Mouse (Mus musculus) stomach, embryonic 16.5 days (tissue): ENCODE results near the gene Upf2. TPM values are rescaled to one million over a fixed set of nuclear protein-coding genes. Genes with fewer than 3 reads are reported as not detected.
"Not testable (repeated sequence)": the region's sequence is repeated elsewhere in the genome, so short reads cannot be mapped to it uniquely, and the experiment has no call there.

Experiments
- ATAC-seq: fragments of 200-750 bp; cut with Nextera tagmentation; 2 replicates; pipeline ENCODE4 v1.8.0; 2017; ENCODE audit warnings: moderate number of reproducible peaks, moderate TSS enrichment; ENCODE audit not compliant: insufficient read depth, low FRiP score
- H3K27ac ChIP-seq: fragments of 300-500 bp; sonication (generic); 2 replicates; pipeline ENCODE4 v1.5.1; 2014; ENCODE audit warnings: low read length
- H3K27me3 ChIP-seq: fragments of 300-500 bp; sonication (generic); 2 replicates; pipeline ENCODE4 v1.6.1; 2014; ENCODE audit warnings: low read length, control low read depth, mixed read lengths; ENCODE audit not compliant: control insufficient read depth, insufficient read depth
- H3K36me3 ChIP-seq: fragments of 300-500 bp; sonication (generic); 2 replicates; pipeline ENCODE4 v1.6.1; 2014; ENCODE audit warnings: low read length; ENCODE audit not compliant: control insufficient read depth, insufficient read depth
- H3K4me1 ChIP-seq: fragments of 300-500 bp; sonication (generic); 2 replicates; pipeline ENCODE4 v1.6.1; 2014; ENCODE audit warnings: low read length, control low read depth, mixed read lengths; ENCODE audit not compliant: control insufficient read depth, insufficient read depth
- H3K4me2 ChIP-seq: fragments of 300-500 bp; sonication (generic); 2 replicates; pipeline ENCODE4 v1.6.1; 2014; ENCODE audit warnings: low read depth, low read length, mixed read lengths
- H3K4me3 ChIP-seq: fragments of 300-500 bp; sonication (generic); replicated peaks from 2 replicates; pipeline ENCODE4 v1.5.1; 2014; ENCODE audit warnings: mild to moderate bottlenecking, low read length
- H3K9ac ChIP-seq: fragments of 300-500 bp; sonication (generic); 2 replicates; pipeline ENCODE4 v1.6.1; 2014; ENCODE audit warnings: low read length
- H3K9me3 ChIP-seq: fragments of 300-500 bp; sonication (generic); replicated peaks from 2 replicates; pipeline ENCODE4 v1.6.1; 2016; ENCODE audit warnings: low read length, control low read depth; ENCODE audit not compliant: control insufficient read depth
- WGBS: fragments of 180-500 bp; shearing (Covaris S2); extraction: QIAGEN DNeasy Blood & Tissue Kit; methylation state at CpG from one replicate; pipeline ENCODE4 v1.1.7; 2014; 5-methylcytosine and 5-hydroxymethylcytosine counted together
- polyA plus RNA-seq: library from polyadenylated mRNA; unstranded; fragments of >200 nt; fragmentation: Nextera tagmentation; extraction: Ambion mirVana; gene quantifications from 2 replicates; pipeline ENCODE4 v1.2.1, GENCODE M21; 2015

Upf2 gene
- polyA plus RNA-seq, 1 experiment from 2014 or later = 11.3 TPM

DNA sequence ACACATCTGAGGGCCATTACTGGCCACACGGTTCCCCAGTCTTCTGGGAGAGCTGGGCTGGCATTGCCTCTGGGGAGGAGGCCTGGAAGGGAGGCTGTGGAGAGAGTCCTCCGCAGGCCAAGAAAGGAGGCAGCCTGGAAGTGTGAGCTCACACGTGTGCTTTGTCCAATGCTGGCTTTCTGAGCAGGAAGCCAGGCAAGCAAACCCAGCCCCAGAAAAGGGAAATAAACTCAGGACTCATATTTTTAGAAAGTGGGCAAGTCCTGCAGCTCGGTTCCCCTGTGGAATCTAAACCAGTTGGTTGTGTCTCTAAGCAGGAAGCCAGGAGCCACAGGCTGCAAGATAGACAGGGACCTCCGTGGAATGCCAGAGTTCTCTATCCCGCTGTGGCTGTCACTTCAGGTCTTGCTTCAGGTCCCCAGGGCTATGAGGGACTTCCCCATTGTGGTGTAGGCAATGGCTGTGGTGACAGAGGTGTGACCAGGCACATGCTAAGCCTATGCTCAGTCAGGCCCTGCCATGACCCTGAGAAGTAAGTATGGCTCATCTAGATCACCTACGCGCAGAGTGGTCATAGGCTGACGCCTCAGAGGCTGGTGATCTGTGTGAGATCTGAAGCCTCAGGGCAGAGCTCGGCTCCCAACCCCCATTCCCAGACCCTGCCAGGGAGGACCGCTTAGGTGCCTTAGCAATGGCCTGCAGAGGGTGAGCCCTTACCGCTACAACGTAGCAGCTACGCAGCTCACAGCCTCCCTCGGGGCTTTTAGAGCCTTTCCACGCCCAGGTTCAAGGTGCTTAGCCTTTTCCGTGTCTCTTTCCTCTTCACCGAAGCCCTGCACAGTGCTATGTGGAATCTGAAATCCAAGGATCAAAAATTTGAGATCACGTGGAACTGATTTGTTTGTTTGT lies 134.6 kb downstream of the Upf2 start:
- H3K9ac ChIP-seq = no peak overlapping the region
- WGBS = 73% methylated on average over 19 of the region's 19 CpGs
- H3K4me3 ChIP-seq = no peak overlapping the region
- H3K27ac ChIP-seq = no peak overlapping the region
- no peaks in the 10 kb centered on the region for H3K9me3 ChIP-seq
- H3K4me1 ChIP-seq = peaks cover 18% of the 10 kb centered on the region
- no peaks in the 10 kb centered on the region for H3K36me3 ChIP-seq
- no peak for ATAC-seq
- H3K27me3 ChIP-seq = no peaks in the 10 kb centered on the region
- H3K4me2 ChIP-seq = no peak overlapping the region

DNA sequence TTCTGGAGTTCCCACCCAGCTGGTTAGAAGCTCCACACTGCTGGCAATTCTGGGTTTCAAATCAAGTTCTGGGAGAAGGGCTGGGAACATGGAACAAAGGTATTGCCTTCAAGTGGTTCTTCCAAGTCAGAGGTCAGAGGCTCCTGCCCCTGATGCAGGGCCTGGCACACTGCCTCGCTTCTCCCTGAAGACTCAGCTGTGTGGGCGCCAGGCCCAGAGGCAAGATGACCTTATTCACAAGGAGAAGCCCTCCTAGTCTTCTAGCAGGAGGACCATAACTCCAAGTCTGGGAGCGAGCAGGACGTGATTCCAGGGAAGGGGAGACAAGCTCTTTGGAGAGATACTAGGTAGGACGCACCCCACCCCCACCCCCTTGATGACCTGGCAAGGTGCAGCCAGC lies 135.9 kb downstream of the Upf2 start:
- H3K4me2 ChIP-seq = no peak overlapping the region
- H3K27ac ChIP-seq = no peak overlapping the region
- 0 out of 2 replicates have a peak, but pooled peaks have one; percentile 5 for ATAC-seq
- H3K9ac ChIP-seq = no peak overlapping the region
- no peaks in the 10 kb centered on the region for H3K27me3 ChIP-seq
- H3K9me3 ChIP-seq = no peaks in the 10 kb centered on the region
- H3K36me3 ChIP-seq = no peaks in the 10 kb centered on the region
- no peak overlapping the region for H3K4me3 ChIP-seq
- 95% methylated on average over 5 of the region's 5 CpGs for WGBS
- H3K4me1 ChIP-seq = peaks cover 8% of the 10 kb centered on the region; the same call in 1 of the 2 replicates

DNA sequence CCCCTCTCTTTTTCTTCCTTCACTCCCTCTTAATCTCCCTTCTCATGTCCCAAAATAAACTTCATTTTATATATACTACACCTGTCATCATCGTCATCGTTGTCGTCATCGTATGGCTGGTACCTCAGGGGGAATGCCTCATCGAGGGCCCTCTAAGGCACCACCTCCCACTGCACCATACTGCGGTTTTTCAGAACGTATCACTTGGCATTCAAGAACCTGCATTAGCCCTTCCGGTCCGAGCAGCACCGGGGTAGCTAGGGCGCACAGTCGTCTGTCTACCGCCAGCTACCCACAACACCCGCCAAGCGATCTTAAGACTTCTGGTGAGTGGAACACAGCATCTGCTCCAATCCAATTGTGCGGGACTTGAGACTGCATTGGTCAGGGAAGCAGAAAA lies 138.7 kb downstream of the Upf2 start:
- H3K4me1 ChIP-seq, H3K9ac ChIP-seq, H3K36me3 ChIP-seq, H3K9me3 ChIP-seq, ATAC-seq, H3K27me3 ChIP-seq, H3K27ac ChIP-seq, H3K4me2 ChIP-seq, H3K4me3 ChIP-seq: not testable (repeated sequence)
- WGBS = 78% methylated on average over 16 of the region's 16 CpGs

DNA sequence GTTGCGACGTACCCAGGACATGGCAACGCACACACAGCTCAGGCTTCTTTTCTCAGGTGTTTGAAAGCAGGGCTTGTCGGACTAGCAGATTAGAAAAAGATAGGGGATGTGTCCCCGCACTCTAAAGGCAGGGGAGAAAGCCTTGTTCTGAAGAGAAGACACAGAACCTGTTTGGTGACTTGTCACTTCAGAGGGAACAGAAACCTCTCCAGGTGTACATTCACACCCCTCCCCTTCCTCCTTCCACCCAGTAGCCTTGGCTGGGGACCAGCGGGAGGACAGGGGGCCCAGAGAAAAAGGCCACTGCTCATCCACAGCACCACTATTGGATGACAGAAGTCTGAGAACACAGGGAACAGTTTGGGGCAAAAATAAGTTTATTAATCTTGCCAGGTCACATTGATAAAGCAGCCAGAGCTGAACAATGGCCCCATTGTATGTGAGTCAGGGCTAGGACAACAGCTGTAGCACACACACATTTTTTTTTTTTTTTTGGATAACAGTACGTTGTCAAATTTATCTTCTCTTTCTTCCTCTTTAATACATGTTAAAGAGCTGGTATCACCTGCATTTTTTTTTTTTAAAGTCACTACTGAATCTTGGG lies 145.9 kb downstream of the Upf2 start:
- peak; percentile 63 for ATAC-seq
- Histone ChIP-seq H3K27me3 (no peaks in the 10 kb centered on the region), H3K27ac (peak overlapping the region; percentile 85)

DNA sequence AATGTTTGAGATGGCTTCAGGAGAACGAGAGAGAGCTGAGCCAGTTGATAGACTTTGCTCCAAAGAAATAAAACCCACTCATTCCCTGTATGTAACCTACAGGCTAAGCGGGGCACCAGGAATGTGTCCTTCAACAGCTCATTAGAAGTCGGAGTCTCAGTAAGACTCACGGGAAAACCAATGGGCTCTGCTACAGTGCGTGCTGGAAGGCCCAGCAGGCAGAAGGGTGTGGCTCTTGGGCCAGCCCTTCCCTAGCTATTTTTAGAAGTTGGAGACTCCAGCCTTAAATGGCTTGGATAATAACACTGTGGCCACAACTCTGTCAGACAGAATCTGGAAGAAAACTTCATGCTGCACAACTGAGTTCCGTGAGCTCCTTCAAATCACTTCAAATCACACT lies 147.7 kb downstream of the Upf2 start:
- Histone ChIP-seq H3K4me3 (no peak overlapping the region), H3K27me3 (no peaks in the 10 kb centered on the region), H3K9me3 (no peaks in the 10 kb centered on the region), H3K9ac (no peak overlapping the region), H3K4me1 (peaks cover 15% of the 10 kb centered on the region), H3K27ac (peak overlapping the region; percentile 58), H3K4me2 (no peak overlapping the region), H3K36me3 (no peaks in the 10 kb centered on the region)
- WGBS = 20% methylated on average over 6 of the region's 6 CpGs
- ATAC-seq = peak; percentile 86

More for the DNA sequence above, 145.9 kb downstream of the Upf2 start:
- Histone ChIP-seq H3K9me3 (no peaks in the 10 kb centered on the region), H3K9ac (no peak overlapping the region), H3K4me1 (peaks cover 15% of the 10 kb centered on the region), H3K36me3 (no peaks in the 10 kb centered on the region), H3K4me3 (no peak overlapping the region), H3K4me2 (0 out of 2 replicates have a peak overlapping the region, but pooled peaks have one; percentile 19)
- WGBS = 54% methylated on average over 7 of the region's 7 CpGs

DNA sequence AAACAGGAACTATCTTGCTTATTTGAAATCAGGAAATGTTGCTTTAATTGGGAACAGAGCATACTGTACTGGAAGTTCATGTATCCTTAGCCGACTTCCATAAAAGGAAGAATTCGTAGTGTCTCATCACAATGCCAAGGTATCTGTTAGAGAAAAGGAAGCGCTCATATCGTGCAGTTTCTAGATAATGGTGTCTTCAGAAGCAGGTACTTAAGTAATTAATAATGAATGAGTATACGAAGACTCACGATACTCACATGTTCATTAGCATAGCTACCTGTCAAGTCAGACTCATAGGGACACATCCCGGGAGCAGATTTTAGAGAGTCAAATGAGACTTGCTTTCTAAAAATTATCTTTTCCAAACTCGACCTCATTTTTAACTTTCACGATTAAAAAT lies 148.2 kb downstream of the Upf2 start:
- Histone ChIP-seq H3K27me3 (no peaks in the 10 kb centered on the region), H3K9me3 (no peaks in the 10 kb centered on the region), H3K36me3 (no peaks in the 10 kb centered on the region), H3K4me3 (no peak overlapping the region), H3K4me2 (no peak overlapping the region), H3K9ac (no peak overlapping the region), H3K27ac (peak overlapping the region; percentile 58), H3K4me1 (peaks cover 15% of the 10 kb centered on the region)
- ATAC-seq = no peak
- 71% methylated on average over 9 of the region's 9 CpGs for WGBS

DNA sequence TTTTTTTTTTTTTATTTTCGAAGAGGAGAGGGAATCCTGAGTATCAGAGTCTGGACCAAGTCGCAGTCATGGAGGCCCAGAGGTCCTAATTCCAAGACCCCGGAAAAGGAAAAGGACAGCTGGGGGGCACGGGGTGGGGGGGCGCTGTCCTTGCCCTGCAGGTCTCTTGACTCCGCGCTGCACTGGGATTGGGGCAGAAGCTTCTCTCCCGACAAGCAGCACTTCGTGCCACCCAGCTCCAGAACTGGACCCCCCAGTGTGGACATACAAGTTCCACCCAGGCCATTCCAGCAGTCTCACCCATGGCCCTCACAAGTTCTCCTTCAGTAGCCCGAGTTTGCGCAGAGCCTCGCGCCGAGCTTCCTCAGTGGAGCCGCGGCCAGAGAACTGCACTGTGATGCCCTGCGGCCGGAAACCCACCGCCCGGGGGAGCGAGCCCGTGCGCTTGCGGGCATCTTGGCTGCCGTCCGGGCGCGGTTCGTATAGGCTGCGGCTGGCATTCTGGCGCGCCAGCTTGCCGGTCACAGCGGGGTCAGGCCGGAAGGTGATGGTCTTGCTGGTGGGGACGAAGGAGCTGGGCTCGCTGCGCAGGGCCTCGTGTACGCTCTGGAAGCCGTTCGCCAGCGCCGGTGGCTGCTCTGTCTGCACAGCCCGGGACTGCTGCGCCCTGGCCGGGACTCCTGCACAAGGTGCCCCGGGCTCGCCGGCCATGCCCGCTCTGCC lies 148.9 kb downstream of the Upf2 start:
- Histone ChIP-seq H3K27me3 (no peaks in the 10 kb centered on the region), H3K4me3 (peak overlapping the region; percentile 49), H3K27ac (peak overlapping the region; percentile 33; the same call in 1 of the 2 replicates), H3K9ac (peak overlapping the region; percentile 69), H3K4me2 (peak overlapping the region; percentile 80), H3K9me3 (no peaks in the 10 kb centered on the region), H3K36me3 (no peaks in the 10 kb centered on the region), H3K4me1 (peaks cover 15% of the 10 kb centered on the region)
- ATAC-seq = peak; percentile 35; the same call in 1 of the 2 replicates
- 15% methylated on average over 51 of the region's 51 CpGs for WGBS

DNA sequence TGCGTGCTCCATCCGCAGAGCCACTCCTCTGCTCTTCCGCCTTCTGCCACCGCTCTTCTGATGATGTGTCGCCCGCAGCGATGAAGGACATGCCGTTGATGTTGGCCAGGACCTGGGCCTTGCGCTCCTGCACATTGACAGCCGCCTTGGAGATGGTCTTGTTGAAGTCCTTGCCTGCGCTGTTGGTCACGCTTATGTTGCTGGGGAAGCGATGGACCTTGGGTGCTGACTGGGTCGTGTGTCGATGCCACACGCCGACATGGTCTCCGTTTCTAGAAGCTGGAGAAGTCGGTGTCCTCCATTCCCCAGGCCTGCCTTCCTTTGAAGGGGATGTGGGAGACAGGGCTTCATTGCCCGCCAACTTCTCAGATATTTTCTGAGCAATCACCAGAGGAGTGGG lies 149.5 kb downstream of the Upf2 start:
- H3K9ac ChIP-seq = peak overlapping the region; percentile 69
- no peaks in the 10 kb centered on the region for H3K9me3 ChIP-seq
- H3K4me2 ChIP-seq = peak overlapping the region; percentile 80
- 44% methylated on average over 20 of the region's 20 CpGs for WGBS
- peak overlapping the region; percentile 49 for H3K4me3 ChIP-seq
- H3K36me3 ChIP-seq = no peaks in the 10 kb centered on the region
- H3K4me1 ChIP-seq = peaks cover 15% of the 10 kb centered on the region
- ATAC-seq = no peak
- no peaks in the 10 kb centered on the region for H3K27me3 ChIP-seq
- H3K27ac ChIP-seq = no peak overlapping the region

DNA sequence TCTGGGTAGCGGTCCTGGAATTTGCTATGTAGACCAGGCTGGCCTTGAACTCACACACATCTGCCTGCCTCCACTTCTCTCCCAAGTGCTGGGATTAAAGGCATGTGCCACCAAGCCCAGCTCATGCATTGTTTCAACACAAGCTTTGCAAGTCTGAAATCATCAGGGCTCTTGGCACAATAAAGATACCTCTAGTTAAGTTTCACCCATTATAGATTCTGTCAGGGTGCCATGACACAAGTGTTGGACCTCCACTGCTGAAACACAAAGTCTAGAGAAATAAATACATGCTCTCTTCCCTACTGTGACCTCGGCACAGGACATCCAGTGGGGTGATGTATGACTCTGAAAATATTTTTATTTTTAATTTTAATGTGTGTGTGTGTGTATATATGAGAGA lies 154.2 kb downstream of the Upf2 start:
- WGBS = 89% methylated on average over 2 of the region's 2 CpGs
- H3K27ac ChIP-seq = no peak overlapping the region
- no peaks in the 10 kb centered on the region for H3K27me3 ChIP-seq
- H3K36me3 ChIP-seq = no peaks in the 10 kb centered on the region
- H3K9me3 ChIP-seq = no peaks in the 10 kb centered on the region
- no peak overlapping the region for H3K4me2 ChIP-seq
- H3K4me1 ChIP-seq = peaks cover 4% of the 10 kb centered on the region
- H3K4me3 ChIP-seq = no peak overlapping the region
- no peak overlapping the region for H3K9ac ChIP-seq
- no peak for ATAC-seq
